Mouse (Mus musculus) lung, embryonic 15.5 days (tissue): Measurements from ENCODE around the gene Tsc2. TPM values are rescaled to one million over a fixed set of nuclear protein-coding genes. Genes with fewer than 3 reads are reported as not detected.
A peak's percentile ranks its signal among the peaks of the same experiment; 100 is the strongest.

ENCODE experiments used
- ATAC-seq: fragments of 200-750 bp; cut with Nextera tagmentation; 2 replicates; pipeline ENCODE4 v1.8.0; 2017; ENCODE audit warnings: moderate number of reproducible peaks, borderline replicate concordance; ENCODE audit not compliant: low FRiP score, low TSS enrichment; ENCODE audit errors: extremely low read depth
- H3K27ac ChIP-seq: fragments of 300-500 bp; sonication (generic); 2 replicates; pipeline ENCODE4 v1.5.1; 2015; ENCODE audit warnings: moderate library complexity, mild to moderate bottlenecking, inconsistent platforms
- H3K27me3 ChIP-seq: fragments of 300-500 bp; sonication (generic); 2 replicates; pipeline ENCODE4 v1.6.1; 2015; ENCODE audit warnings: inconsistent platforms
- H3K36me3 ChIP-seq: fragments of 300-500 bp; sonication (generic); 2 replicates; pipeline ENCODE4 v1.6.1; 2015; ENCODE audit warnings: inconsistent platforms
- H3K4me1 ChIP-seq: fragments of 300-500 bp; sonication (generic); 2 replicates; pipeline ENCODE4 v1.6.1; 2015; ENCODE audit warnings: inconsistent platforms
- H3K4me2 ChIP-seq: fragments of 300-500 bp; sonication (generic); 2 replicates; pipeline ENCODE4 v1.6.1; 2015; ENCODE audit warnings: inconsistent platforms, mild to moderate bottlenecking, moderate library complexity
- H3K4me3 ChIP-seq: fragments of 300-500 bp; sonication (generic); 2 replicates; pipeline ENCODE4 v1.5.1; 2015; ENCODE audit warnings: mild to moderate bottlenecking, inconsistent platforms
- H3K9ac ChIP-seq: fragments of 300-500 bp; sonication (generic); 2 replicates; pipeline ENCODE4 v1.6.1; 2015; ENCODE audit warnings: inconsistent platforms
- H3K9me3 ChIP-seq: fragments of 300-500 bp; sonication (generic); 2 replicates; pipeline ENCODE4 v1.6.1; 2016; ENCODE audit warnings: inconsistent platforms
- WGBS: fragments of 180-500 bp; shearing (Covaris S2); methylation state at CpG from one replicate; pipeline ENCODE4 v1.1.7; 2015; 5-methylcytosine and 5-hydroxymethylcytosine counted together
- polyA plus RNA-seq: library from polyadenylated mRNA; unstranded; fragments of >200 nt; fragmentation: Nextera tagmentation; extraction: Ambion mirVana; gene quantifications from 2 replicates; pipeline ENCODE4 v1.2.1, GENCODE M21; 2015

Tsc2 gene
- polyA plus RNA-seq, 1 experiment from 2014 or later = 53.5 TPM

DNA sequence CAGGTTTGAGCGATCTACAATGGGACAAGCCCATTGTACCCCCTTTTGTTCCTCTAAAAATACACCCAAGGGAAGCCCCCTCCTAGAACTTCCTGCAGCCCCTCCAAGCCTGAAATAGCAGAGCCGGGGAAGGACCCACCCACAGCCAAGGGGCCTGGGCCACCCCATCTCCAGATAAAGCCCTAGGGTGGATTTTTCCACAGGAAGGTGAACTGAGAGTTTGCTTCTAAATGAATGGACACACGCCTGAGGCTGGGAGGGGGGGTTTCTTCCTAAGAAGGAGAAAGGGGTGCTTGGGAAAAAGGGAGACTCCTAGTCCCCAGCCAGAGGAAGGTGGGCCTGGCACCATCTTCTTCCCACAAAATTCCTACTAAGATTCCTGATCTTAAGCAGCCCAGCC, 13.5 kb upstream of the Tsc2 start:
- ATAC-seq = no peak
- Histone ChIP-seq H3K4me3 (no peak overlapping the region), H3K27ac (peak overlapping the region; percentile 91), H3K4me2 (peak overlapping the region; percentile 40; the same call in 1 of the 2 replicates), H3K9ac (no peak overlapping the region), H3K36me3 (peaks cover 8% of the 10 kb centered on the region; the same call in 1 of the 2 replicates), H3K9me3 (no peaks in the 10 kb centered on the region), H3K4me1 (peaks cover 54% of the 10 kb centered on the region), H3K27me3 (no peaks in the 10 kb centered on the region)
- 67% methylated on average over 3 of the region's 3 CpGs for WGBS

DNA sequence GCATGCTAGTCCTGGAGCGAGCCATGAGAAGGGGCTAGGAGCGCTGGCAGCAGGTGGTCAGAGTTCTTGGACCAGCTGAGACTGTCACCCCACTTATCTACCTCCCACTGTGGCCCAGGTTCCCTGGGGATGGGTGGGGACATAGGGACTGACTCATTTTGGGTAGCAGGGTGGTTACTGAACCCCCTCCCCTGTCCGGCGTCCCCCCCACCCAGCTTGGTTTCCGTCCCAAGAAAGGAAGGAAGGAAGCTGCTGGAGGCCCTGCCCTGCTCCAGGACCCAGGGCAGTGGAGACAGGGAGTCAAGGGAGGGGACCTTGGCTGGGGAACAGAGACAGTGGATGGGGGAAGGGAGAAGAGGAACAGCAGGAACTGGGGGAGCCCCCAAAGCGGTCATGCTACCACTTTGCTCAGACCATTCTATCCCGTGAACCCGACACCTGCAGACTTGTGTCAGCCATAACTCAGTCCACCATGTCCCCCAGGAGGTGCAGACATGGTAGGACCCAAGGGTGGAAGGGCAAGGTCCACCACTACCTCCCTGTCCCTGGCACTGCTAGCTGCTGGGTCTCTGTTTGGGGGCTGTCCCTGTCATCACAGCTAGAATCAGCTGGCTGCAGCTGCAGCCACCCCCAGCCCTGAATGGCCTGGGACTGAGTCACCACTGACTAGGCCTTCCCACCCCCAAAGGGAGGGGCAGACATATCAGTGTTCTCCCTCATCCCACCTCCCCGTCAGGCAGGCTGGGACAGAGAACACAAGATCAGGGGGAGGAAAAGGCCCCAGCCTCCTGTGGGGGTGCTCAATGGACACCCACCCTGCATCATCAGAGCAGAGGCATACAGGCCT, 12.7 kb upstream of the Tsc2 start:
- H3K27ac ChIP-seq = peak overlapping the region; percentile 91
- H3K4me3 ChIP-seq = no peak overlapping the region
- 74% methylated on average over 9 of the region's 9 CpGs for WGBS
- peaks cover 15% of the 10 kb centered on the region; the same call in 1 of the 2 replicates for H3K36me3 ChIP-seq
- no peak; the same call in 1 of the 2 replicates for ATAC-seq
- no peaks in the 10 kb centered on the region for H3K27me3 ChIP-seq
- H3K9ac ChIP-seq = no peak overlapping the region
- peak overlapping the region; percentile 40 for H3K4me2 ChIP-seq
- H3K4me1 ChIP-seq = peaks cover 51% of the 10 kb centered on the region
- H3K9me3 ChIP-seq = no peaks in the 10 kb centered on the region

DNA sequence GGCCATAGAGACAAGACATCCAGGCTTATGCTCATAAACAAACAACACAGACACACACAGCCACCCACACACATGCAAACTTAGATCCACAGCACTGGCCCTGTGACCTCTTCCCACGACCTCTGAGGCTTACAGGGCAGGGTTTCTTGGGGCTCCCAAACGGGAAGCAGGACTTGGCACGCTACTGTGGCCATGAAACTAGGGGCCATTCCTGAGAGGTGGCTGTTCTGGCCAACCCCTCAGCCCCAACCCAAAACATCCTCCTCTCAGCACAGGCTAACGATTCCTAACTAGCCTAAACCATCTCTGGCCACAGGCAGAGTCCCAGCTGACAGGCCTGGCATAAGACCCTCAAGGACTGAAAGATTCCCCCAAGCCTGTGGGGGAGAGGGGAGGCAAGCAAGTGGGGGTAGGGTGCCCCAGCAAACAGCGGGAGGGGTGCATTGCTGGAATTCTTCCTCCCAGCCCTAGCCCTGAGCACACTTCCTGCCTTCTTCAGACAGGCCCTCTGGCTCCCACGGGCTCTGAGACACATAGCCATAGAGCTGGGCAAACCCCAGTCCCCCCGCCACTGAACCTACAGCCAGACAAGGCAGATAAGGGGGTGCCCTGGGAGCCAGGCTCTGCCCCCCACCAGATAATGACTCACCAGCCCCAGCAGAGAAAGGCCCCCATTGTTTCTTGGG, 11.7 kb upstream of the Tsc2 start:
- Histone ChIP-seq H3K27me3 (no peaks in the 10 kb centered on the region), H3K4me1 (peaks cover 52% of the 10 kb centered on the region), H3K4me2 (peak overlapping the region; percentile 40), H3K9ac (0 out of 2 replicates have a peak overlapping the region, but pooled peaks have one; percentile 17), H3K9me3 (no peaks in the 10 kb centered on the region), H3K4me3 (no peak overlapping the region), H3K36me3 (peaks cover 18% of the 10 kb centered on the region; the same call in 1 of the 2 replicates), H3K27ac (peak overlapping the region; percentile 91)
- 21% methylated on average over 7 of the region's 7 CpGs for WGBS
- ATAC-seq = peak; percentile 44; the same call in 1 of the 2 replicates

DNA sequence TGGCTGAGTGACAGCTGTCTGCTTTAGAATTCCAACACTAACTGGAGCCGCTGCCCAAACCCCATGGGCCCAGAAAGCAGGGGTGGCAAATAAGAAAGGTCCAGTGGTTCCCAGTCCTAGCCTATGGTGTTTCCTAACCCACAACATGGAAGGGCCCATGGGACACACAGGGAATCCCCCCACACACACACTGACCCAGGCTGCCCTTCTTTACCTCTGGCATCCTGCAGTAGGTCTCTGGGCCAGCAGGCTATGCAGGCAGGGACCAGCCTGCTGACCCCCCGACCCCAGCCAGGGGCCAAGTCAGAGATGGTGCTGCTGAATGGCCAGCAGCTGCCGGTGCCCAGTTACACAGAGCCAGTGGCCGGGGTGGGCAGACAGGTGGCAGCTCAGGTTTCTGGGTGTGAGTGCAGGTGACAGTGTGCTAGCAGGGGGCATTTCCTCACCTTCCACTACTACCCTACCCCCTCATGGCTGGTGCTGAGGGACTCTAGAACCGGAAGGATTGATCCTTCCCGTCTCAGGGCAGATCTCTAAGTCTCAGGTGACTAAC, 10.4 kb upstream of the Tsc2 start:
- Histone ChIP-seq H3K36me3 (peaks cover 23% of the 10 kb centered on the region; the same call in 1 of the 2 replicates), H3K27ac (no peak overlapping the region), H3K4me3 (no peak overlapping the region), H3K4me1 (peaks cover 49% of the 10 kb centered on the region), H3K9ac (no peak overlapping the region), H3K9me3 (no peaks in the 10 kb centered on the region), H3K27me3 (no peaks in the 10 kb centered on the region), H3K4me2 (no peak overlapping the region)
- ATAC-seq = no peak
- 67% methylated on average over 6 of the region's 6 CpGs for WGBS

DNA sequence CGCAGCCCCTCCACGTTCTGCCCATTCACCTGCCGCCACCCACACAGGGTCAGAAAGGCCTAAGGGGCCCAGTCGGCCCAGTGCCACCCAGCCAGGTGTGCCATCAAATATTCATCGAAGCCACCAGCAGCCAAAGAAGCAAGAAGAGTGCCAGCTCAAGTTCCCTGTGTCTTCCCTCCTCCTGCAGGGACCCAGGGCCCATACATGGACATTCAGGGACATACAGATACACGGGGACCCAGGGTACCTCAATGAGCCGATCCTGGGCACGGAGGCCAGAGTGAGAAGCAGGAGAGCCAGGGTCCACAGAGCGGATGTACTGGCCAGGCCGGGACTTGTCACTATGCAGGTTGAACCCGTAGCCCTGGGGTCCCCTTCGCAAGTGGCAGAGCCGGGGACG, 9.5 kb upstream of the Tsc2 start:
- ATAC-seq = no peak
- no peak overlapping the region for H3K27ac ChIP-seq
- WGBS = 89% methylated on average over 14 of the region's 14 CpGs
- no peaks in the 10 kb centered on the region for H3K9me3 ChIP-seq
- no peaks in the 10 kb centered on the region for H3K27me3 ChIP-seq
- no peak overlapping the region for H3K4me3 ChIP-seq
- no peak overlapping the region for H3K9ac ChIP-seq
- peaks cover 23% of the 10 kb centered on the region; the same call in 1 of the 2 replicates for H3K36me3 ChIP-seq
- H3K4me1 ChIP-seq = peaks cover 42% of the 10 kb centered on the region
- no peak overlapping the region for H3K4me2 ChIP-seq

DNA sequence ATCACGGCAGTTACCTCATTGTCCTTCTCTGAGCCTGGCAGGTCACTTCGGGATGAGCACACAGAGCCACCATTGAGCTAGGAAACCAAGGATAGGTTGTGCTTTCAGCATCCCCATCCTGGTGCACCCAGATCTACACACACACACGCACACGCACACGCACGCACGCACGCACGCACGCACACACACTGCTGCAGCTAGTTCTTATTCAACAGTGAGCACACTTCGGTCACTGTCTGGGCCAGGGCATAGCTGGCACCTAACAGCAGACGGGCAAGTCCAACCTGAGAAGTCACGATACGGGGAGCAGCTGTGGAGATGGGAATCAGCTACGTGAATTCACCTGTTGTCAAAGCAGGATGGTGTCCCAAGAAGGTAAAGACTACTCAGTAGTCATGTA, 8.2 kb upstream of the Tsc2 start:
- WGBS = 92% methylated on average over 15 of the region's 15 CpGs
- no peak overlapping the region for H3K27ac ChIP-seq
- no peaks in the 10 kb centered on the region for H3K27me3 ChIP-seq
- peaks cover 41% of the 10 kb centered on the region for H3K4me1 ChIP-seq
- ATAC-seq = no peak
- no peaks in the 10 kb centered on the region for H3K9me3 ChIP-seq
- no peak overlapping the region for H3K4me2 ChIP-seq
- H3K4me3 ChIP-seq = no peak overlapping the region
- no peak overlapping the region for H3K9ac ChIP-seq
- peaks cover 23% of the 10 kb centered on the region; the same call in 1 of the 2 replicates for H3K36me3 ChIP-seq

DNA sequence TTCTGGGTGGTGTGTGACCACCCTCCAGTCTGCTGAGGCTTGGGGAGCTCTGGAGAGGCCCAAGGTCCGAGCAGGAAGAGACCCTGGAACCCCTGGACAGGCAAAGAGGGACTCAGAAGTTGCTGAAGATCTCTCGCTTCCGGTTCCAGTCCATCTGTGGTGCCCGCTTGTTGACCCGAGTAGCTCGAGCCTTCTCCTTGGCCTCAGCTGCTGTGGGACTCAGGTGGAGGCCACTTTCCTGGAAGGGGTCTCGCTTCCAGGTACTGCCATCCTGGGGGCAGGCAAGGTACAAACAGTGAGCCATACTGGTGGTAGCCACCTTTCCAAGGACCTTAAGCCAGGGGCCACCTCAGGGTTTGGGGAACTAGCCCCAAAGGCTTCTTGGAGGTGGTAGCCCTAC, 7.7 kb upstream of the Tsc2 start:
- Histone ChIP-seq H3K4me3 (no peak overlapping the region), H3K27me3 (no peaks in the 10 kb centered on the region), H3K4me1 (peaks cover 37% of the 10 kb centered on the region), H3K4me2 (no peak overlapping the region), H3K9ac (no peak overlapping the region), H3K9me3 (no peaks in the 10 kb centered on the region), H3K27ac (peak overlapping the region; percentile 81), H3K36me3 (peaks cover 23% of the 10 kb centered on the region; the same call in 1 of the 2 replicates)
- ATAC-seq = no peak
- WGBS = 85% methylated on average over 7 of the region's 7 CpGs

DNA sequence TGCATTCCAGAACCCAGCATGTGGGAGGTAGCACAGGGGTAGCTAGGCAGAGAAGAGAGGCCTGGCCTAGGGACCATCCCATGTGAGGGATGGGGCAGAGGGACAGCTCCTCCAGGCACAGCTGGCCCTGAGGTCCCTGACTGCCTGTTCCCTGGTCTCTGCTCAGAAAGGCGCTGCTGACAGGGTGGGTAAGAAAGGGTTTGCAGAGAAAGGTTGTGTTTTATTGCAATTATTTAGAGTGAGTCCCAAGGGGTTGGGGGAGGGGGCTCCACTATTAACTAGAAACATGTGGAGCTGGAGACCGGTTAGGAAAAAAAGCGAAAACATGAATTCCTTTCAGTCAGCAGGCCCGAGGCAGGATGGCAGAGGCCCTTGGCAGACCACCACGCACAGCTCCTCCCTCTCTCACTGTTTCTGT, 7.2 kb upstream of the Tsc2 start:
- no peak overlapping the region for H3K4me2 ChIP-seq
- H3K36me3 ChIP-seq = peaks cover 23% of the 10 kb centered on the region; the same call in 1 of the 2 replicates
- H3K27me3 ChIP-seq = no peaks in the 10 kb centered on the region
- peak overlapping the region; percentile 81 for H3K27ac ChIP-seq
- H3K4me1 ChIP-seq = peaks cover 32% of the 10 kb centered on the region
- no peaks in the 10 kb centered on the region for H3K9me3 ChIP-seq
- H3K9ac ChIP-seq = peak overlapping the region; percentile 13; the same call in 1 of the 2 replicates
- H3K4me3 ChIP-seq = no peak overlapping the region
- no peak; the same call in 1 of the 2 replicates for ATAC-seq
- WGBS = 68% methylated on average over 5 of the region's 5 CpGs

DNA sequence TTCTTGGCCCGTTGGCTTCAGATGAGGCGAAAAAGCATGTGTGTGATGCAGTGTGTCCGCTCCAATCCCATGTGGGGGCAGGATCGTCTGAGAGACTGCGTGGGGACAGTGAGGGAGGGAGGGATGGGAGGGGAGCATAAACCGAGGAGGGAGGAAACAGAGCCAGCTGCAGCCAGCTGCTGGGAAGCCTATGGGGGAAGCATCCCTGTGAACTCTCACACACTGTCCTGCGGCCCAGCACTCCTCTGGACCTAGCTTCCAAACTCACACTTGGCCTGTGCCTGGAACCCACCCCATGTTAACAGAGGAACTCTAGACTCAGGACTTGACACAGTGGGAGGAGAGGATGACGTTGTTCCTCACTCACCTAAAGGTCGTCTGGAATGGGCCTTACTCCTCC, 6.4 kb upstream of the Tsc2 start:
- peaks cover 23% of the 10 kb centered on the region; the same call in 1 of the 2 replicates for H3K36me3 ChIP-seq
- 48% methylated on average over 9 of the region's 9 CpGs for WGBS
- no peak overlapping the region; the same call in 1 of the 2 replicates for H3K9ac ChIP-seq
- peaks cover 29% of the 10 kb centered on the region for H3K4me1 ChIP-seq
- H3K4me3 ChIP-seq = no peak overlapping the region
- peak overlapping the region; percentile 81 for H3K27ac ChIP-seq
- H3K27me3 ChIP-seq = no peaks in the 10 kb centered on the region
- no peaks in the 10 kb centered on the region for H3K9me3 ChIP-seq
- ATAC-seq = peak; percentile 85
- no peak overlapping the region for H3K4me2 ChIP-seq

DNA sequence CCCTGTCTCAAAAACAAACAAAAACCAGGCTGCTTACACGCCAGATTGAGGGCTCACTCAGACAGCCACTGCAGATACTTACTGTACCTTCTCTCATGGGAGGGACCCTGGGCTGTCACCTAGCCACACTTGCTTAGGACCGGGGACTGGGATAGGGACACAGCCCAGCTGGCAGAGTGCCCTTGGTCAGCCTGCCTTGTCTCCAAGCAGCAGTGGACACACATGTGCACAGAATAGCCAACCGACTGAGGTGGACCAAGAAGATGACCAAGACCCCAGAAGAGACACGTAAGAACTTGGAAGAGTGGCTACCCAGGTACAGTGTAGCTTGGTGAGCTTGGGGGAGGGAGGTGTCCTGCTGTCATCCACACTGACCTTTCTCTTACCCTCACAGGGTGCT, 5.8 kb upstream of the Tsc2 start:
- WGBS = 73% methylated on average over 4 of the region's 4 CpGs
- H3K9me3 ChIP-seq = no peaks in the 10 kb centered on the region
- H3K4me3 ChIP-seq = no peak overlapping the region
- peaks cover 29% of the 10 kb centered on the region for H3K4me1 ChIP-seq
- H3K9ac ChIP-seq = no peak overlapping the region
- ATAC-seq = no peak
- no peak overlapping the region for H3K4me2 ChIP-seq
- peak overlapping the region; percentile 64 for H3K27ac ChIP-seq
- no peaks in the 10 kb centered on the region for H3K27me3 ChIP-seq
- peaks cover 23% of the 10 kb centered on the region; the same call in 1 of the 2 replicates for H3K36me3 ChIP-seq

DNA sequence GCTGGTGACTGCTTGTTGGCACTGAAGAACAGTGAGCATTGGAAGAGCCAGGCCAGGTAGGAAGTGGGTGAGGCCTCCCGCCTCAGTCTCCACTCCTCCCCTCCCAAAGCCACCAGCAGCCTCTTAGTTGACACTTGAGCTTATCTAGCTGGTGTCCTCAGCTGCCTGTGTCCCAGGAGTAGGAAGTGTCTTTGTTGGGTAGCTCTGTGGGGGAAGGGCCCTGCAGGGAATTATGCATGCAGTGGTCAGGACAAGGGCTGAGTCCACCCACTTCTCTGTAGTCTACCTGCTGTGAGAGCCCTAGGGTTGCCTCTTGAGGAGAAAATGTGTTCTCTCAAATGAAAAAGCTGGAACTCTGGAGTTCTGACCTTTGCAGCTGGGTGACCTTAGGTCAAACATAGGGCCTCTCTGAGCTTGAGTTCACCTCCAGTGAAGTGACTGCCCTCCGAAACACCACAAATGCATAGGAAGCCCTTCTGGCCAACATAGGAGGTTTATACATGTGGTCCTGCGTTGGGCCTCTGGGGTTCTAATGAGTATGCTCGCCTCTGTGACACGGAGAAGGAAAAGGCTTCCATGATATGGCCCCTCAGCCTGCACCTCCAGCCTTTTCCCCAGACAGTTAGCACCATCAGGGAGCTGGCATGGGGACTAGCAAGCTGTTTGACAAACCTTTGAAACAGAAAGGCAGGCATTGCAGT, 4.5 kb upstream of the Tsc2 start:
- no peak for ATAC-seq
- 60% methylated on average over 5 of the region's 5 CpGs for WGBS
- Histone ChIP-seq H3K27ac (no peak overlapping the region), H3K9me3 (no peaks in the 10 kb centered on the region), H3K4me1 (peaks cover 36% of the 10 kb centered on the region), H3K4me3 (no peak overlapping the region), H3K36me3 (peaks cover 20% of the 10 kb centered on the region; the same call in 1 of the 2 replicates), H3K27me3 (no peaks in the 10 kb centered on the region), H3K9ac (no peak overlapping the region), H3K4me2 (no peak overlapping the region)
